Mouse (Mus musculus): ENCODE data around the gene Tbl1xr1.
A peak's percentile ranks its signal among the peaks of the same experiment; 100 is the strongest.

Tbl1xr1 gene

DNA sequence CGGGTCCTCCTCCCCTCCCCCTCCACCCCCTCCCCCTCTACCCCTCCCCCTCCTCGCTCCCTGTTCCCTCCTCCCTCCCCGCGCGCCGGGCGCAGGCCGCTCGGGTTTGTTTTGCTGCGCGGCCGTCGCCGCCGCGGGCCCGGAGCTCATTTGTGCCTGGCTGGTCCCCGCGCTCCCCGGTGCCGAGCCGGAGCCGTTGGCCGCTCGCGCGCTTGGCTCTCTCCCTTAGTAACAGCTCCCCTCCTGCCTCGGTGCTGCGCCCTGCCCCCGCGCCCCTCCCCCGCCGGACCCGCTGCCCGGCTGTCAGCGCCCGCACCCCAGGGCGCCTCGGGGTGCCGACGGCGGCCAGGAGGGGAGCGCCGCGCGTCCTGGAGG, at the start of gene Tbl1xr1:
TSS of gene Tbl1xr1 (plus strand) at position 92 of the 375 bp plus-strand sequence.
- DNase-seq: peak; percentile 95

DNA sequence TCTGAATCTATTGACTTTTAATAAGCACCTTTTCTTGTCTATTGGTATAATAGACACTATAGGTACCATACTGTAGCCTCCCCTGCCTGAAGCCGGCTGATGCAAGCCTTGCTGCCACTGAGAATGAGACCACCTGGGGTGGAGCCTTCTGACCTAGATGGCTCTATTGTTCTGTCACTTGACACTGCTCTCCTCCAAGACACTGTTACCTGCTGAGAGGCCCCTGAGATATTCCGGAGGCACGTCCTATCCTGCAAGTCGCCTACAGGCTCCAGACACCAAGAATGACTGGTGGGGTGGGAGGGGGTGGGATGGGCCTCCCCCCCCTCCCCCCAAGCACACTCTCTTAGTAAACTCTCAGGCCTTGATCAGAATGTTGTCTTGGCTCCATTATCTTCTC, 38.4 kb upstream of the Tbl1xr1 start:
- DNase-seq: no peak

DNA sequence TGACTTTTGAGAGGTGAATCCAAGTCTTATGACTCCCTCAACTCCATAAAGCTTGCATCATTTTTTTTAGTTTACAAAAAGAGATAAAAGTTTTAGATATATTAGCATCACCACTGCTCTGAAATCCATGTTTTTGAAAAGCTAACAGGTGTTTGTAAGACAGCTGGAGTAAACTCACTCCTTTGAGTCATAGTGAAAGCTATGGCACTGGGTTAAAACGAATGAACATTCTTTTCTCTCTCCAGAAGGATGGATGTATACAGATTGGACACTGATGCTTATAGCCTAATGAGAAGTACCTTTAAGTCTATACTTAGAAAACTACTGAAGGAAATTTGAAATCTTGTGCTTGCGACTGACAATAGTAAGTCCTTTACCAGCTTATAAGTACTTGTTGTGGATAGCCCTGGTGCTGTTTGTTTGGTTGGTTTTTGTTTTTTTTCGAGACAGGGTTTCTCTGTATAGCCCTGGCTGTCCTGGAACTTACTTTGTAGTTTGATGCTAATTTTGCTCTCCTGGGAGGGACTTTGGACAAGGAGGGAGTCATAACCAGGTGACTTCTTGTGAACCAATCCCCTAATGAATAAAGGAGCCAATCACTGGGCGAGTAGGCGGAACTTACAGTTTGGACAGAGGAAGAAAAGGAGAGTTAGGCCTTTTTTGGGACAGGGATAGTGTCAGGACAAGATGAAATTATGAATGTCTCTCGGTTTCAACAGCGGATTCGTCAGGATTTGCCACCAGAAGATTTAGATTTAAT, 37.2 kb upstream of the Tbl1xr1 start:
- no peak for DNase-seq

DNA sequence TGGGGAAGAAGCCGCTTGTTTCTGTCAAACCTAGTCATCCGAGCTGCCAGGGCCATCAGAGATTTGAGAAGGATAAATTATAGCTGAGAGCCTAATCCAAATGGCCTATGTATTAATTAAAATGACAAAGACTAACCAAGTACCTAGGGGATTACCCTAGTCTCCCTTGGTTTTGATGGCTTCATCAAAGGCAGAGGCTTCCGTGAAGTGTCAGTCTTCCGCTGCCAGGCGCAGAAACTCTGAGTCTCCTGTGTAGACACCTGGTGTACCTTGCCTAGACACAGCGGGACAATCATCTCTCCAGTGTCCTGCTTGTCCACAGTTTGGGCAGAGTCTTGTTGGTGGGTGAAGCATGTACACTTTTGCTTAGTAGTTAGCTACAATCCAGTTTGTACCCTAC, 35.8 kb upstream of the Tbl1xr1 start:
- no peak for DNase-seq

DNA sequence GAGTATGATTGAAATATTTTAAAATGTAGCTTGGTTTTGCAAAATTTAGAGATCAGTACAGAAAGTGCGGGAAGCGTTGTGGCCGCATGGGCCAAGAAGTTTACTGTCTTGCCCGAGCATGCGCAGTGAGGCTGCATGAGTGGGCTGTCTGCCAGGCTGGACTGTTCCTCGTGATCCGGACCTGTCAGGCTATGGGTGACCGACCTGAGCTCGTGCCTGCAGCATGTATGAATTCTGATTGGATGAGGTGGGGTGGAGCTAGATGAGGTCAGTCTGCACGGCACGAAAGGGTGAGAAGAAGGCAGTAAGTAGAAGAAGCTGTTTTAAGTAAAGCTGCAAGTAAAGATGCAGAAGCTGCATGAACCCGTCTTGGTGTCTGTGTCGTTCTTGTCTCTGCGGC, 29.2 kb upstream of the Tbl1xr1 start:
- DNase-seq: peak; percentile 70

DNA sequence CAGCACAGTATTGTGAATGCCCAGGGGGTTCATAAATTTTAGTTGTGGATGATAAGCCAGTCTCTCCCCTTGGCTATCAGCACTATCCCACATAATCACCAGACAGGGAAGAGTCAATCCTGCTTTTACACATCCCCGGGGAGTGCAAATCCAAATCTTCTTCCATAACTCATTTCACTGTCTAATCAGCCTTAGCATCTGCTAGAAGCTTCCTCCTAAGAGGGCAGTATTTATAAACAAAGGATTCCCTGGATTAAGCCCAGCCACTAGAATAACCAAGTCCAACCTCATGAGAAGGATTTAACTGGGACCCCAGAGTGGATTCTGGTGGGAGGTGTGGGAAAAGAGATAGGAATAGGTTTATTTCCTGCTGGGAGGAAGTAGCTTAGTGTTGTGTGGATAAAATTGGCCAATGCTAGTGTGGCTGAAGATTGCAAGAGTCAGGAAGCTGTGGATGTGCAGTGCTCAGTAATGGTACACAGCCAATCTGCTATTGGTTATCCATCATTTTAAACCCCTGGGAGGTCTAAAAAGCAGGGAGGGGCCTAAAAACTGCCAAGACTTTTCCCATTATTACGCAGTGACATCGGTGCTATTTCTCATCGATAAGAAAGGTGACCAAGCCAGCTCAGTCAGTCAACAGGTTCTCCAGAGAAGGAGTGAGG, 19.7 kb upstream of the Tbl1xr1 start:
- DNase-seq: no peak

DNA sequence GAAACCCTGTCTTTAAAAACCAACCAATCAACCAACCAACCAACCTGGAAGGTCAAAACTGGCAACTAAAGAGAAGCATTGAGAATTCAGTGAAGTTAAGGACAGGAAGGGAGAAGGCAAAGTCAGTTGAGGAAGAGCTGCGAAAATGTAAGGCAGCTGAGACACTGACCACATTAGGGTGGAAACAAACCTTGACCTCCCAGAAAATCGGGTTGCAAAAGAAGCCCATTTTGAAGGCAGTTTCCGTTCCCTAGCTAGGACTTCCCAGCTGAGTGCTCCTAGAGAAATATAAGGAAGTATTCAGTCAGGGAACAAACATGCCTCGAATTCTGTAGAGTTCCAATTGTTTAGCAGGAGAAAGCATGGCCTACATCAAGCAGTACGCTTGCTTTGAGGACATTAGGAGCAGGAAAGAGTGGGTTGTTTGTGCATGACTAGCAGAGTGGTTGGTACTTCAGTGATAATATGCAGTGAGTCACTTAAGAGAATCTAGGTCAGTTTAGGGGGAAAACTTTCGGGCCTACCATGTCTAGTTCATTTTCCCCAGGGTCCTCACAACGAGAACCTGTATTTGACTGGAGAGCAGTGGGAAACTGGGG, 18.1 kb upstream of the Tbl1xr1 start:
- no peak for DNase-seq

DNA sequence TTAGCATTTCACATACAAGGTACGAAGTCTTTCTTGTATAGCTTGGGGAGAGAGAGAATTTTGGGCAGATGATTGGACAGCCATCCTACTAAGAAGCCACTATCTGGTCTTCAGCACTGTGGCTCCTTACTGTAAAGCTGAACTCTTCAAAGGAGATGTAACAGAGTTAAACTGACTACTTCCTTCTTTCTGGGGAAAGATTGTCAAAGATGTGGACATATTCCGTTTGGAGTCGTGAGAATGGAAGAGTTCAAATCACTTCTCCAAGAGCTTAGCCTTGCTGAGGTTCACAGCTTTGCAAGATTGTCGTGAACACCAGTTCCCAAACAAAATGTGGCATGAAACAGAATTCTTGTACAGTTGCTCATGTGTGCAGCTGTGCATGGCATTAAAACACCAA, 15.3 kb upstream of the Tbl1xr1 start:
- no peak for DNase-seq

DNA sequence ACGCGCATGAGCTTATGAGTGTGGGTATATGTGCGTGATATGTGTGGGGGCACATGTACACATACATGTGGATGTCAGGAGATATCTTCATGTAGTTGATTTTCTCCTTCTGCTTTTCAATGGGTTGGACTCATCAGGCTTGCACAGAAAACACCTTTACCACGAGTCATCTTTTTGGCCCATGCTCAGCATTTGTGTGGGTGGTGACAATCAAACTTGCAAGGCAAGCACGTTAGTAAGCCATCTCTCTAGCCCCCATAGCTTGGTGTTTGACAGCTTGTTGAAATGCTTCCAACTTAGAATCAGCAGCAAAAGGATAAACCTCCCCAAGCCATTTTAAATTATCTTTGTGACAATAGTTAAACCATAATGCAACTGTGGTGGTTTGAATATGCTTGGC, 7.8 kb upstream of the Tbl1xr1 start:
- DNase-seq: no peak

DNA sequence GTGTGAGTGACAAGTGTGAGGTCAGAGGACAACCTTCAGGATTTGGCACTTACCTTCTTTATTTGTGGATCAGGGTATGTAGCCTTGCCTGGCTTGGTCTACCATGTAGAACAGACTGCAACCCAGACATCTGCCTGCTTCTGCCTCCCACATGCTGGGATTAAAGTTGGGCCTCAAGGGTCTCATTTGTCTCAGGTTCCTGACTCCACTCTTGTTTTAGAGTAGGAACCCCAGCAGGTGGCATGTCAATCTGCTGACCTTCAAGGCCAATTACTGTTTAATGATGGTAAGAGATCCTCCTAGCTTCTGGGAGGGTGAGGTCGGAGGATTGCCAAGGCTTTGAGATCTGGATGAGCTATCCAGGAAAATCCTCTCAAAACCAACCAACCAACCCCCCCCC, 2.5 kb upstream of the Tbl1xr1 start:
- no peak for DNase-seq

DNA sequence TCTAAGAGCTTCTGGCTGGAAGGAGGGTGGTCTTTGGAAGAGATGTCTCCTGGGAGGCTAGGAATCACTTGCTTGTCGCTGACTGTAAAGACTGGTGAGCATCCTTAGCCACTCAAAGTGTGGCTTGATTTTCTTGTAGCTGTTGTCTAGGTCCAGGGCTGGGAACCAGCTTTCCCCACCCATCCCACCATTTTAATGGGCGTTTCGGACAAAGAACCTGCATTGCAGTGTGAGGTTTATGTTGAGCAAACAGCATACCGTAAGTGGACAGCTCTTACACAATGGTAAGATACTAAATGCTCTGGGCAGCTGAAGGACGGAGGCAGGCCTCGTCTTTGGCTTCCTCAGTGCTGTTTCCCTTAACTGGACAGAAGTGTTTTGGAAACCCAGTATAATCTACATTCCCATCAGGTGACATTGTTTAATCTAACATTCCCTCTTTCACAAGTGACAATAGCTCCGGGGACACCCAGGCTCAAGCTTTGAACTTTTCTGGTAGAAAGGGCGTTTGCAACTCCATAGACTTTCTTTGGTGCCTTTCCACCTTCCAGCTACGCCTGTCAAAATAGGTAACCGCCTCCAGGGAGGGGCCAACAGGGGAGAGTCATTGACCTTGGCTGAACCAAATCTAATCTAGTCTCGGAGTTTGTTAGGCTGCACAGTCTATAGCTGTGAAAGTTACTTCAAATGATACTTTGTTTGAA, 1.7 kb upstream of the Tbl1xr1 start:
- DNase-seq: peak; percentile 62

DNA sequence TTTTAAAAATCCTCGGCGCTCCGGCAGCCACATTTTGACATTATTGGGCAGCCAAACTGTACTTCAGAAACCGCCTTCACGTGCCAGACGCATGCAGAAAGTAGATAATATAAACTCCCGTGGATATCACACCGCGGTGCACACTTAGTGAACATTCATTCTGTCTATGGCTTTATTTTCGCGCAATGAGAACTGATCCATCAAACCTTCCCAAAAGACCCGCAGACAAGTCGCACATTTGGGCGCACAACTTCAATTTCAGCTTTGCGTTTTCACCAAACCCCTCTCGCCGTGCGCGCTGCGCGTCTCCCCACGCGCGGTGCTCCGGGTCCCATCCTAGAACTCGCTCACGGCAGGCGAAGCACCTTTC, 950 bp upstream of the Tbl1xr1 start:
- no peak for DNase-seq

DNA sequence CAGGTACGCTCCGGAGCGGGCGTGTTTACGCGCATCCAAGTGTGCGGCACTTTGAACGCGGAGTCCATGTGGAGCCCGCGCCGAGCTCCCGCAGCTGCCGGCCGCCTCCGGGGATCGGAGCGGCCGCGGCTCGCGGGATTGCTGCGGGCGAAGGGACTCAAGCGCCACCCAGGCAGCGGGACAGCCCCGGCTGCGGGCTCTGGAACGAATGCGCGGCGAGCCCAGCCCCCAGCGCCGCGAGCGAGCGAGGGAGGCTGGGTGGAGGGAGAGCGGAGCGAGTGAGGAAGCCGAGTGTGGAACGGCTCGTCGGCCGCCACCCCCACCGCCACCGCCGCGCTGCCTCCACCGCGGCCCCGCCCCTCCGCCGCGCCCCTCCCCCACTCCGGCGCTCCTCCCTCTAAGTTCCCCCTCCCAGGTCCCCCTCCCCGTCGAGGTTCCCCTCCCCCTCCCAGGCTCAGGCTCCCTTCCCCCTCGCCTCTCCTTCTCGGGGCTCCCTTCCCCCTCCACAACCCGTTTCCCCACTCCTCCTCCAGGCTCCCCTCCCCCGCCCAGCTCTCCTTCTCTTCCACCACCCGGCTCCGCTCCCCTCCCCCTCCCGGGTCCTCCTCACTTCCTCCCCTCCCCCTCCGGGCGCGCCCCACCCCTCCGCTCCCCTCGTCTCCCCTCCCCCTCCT, 428 bp upstream of the Tbl1xr1 start:
- DNase-seq: peak; percentile 89

DNA sequence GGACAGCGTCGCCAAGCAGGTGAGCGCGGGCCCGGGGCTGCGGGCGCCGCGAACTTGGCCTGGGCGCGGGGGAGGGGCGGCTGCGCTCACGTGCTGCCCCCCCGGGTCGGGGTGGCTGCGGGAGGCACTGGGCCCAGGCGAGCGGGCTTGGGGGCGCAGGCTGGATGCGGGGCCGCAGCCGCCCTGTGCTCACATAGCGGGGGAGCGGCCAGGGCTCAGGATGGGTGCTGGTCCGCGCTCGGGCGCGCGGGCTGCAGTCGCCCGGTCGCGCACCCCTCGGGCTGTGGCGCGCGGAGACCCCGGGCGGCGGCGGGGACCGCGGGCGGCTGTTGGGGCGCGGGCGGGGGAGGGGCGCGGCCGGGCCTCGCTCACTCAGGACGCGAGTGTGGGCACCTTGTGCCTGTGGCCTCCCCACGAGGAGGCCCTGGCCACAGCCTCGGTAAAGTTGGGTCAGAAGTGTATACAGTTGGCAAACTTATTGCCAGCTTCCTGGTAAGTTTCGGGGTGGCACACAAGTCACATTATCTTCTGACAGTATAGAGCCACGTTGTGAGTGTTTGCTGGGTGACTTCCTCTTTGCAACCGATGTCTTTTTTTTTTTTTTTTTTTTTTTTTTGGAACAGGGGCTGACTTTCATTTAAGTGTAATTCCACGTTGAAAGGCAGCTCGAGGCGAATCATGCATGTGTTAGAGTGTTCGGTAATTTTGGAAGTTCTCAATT, 644 bp downstream of the Tbl1xr1 start:
- no peak for DNase-seq

DNA sequence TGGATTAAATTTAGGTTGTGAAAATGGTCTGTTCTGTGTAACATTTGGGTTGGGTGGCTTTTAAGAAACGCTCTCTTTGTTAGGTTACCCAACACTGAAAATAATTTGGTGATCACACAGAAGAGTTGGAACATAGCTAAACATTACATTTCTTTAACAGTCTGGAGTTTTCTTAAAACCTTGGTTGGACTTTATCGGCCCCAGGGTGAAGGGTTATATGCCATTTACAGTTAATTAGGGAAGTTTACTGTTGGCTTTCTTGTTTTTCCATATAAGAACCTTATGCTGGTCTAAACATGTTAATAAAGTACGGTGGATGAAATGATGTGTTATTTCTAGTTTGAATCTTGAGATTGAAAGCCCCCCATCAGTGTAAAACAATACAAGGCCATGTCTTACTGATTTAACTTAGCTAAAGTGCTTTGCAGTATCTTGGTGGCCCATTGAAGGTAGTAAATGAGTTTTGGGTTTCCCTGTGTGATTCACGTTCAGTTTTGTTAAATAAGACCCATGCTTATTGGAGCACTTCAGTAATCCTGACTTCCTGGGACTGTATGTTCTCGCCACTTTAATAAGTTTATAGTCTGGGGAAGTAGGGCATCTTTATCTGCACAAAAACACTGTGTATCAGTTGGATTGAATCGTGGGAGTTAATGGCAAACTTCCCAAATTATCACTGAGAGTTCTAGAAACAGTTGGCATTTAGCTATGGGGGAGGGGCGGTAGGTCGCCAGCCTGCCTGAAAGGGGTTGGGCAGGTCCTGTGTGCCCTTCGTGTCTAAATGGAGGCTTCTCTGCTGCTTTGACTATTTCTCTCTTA, 1.4 kb downstream of the Tbl1xr1 start:
- peak; percentile 48 for DNase-seq

DNA sequence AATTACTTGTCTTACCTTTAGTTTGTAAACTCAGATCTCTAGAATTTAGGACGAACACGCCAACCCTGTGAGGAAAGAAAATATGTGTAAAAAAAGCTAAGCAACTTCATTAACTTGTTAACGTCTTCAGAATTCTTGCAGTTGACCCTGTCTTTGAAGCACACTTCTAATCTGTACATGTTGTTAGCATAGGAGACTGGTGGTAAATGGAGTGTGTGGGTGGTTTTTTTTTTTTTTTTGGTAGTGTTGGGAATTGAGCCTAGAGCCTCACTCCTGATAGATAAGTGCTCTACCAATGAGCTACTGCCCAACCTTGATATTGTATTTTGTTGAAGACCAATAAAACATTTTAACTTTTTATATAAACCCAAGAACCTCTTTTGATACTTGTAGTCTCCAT, 2.1 kb downstream of the Tbl1xr1 start:
- DNase-seq: no peak

DNA sequence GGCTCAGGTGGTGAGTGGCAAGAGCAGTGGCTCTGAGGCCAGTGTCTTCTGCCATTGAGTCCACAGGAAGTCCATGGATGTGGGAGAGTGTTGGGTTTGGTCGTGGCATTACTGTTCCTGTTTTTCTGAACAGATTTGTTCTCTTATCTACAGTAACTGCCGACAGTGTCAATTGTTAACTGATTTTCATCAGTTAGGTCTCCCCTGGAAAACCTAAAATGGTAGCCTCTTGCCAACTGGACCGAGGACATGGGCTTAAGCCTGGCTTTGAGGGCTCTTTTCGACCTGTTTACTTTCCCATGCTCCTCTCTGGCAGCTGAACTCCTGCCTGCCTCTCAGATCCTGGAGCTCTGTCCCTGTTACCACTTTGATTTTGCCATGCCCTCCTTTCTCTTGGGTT, 5.4 kb downstream of the Tbl1xr1 start:
- DNase-seq: no peak

DNA sequence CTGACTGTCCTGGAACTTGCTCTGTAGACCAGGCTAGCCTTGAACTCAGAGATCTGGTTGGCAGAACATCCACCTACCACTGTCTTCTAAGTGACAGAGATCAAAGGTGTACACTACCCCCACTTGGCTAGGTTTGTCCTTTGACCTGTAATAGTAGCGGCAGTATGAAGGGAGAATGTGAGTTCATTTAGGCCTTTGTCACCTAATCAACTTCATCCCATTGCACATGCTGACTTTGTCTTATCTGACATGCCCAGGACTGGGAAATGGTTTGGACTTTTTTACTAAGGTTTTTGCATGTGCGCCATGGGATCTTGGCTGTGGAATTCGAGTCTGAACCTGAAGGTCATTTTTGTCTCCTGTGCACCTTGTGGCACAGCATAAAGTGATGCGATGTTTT, 6.4 kb downstream of the Tbl1xr1 start:
- no peak for DNase-seq

DNA sequence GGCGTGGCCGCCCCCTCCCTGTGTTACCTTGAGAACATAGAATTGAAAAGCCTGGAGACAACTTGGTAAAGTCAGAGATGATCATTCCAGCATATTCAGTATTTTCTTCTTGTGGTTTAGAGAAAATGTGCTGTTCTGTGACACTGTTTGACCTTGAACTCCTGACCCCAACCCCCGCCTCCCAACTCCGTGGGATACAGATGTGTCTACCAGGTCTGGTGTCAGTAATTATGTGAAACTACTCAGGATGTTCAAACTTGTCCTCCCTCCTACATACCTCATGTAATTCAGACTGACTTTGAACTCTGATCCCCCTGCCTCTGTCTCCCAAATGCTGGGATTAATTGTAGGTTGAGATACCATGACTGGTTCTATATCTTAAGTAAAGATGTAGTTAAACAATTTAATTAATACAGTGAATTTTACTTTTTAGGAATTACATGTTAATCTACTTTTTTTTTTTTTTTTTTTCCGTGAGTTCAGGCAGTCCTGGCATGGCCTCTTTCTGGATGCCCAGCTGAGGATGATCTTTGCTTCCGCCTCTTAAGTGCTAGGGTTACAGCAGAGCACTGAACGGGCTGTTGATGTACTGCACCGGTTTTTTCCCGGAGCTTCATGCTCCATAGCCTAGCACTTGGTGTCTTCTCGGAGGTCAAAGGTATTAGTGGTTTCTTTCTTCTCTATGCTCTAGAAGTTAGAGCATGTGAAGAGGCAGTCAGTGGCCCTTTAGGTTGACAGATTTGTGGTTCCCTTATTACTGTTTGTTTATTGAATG, 8.0 kb downstream of the Tbl1xr1 start:
- peak; percentile 28 for DNase-seq

DNA sequence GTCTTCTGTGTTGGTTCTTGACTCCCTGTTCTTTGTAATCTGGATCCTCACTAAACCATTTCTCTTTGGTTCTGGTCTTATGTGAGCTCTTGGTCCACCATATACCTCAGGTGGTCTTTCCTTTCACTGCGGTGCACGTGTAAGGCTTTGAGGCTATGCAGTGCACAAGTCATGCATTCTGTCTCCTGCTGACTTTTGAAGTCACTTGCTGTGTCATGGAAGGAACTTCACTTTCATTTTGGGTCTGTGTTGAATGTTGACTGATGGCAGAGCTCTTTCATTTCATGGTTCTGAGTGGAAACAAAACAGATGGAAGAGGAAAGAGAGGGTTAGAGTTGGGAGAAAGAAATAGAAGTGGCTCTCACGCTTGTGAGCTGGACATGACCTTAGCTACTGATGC, 13.4 kb downstream of the Tbl1xr1 start:
- DNase-seq: no peak

All from kidney, adult 18-20 months (tissue).